Mouse (Mus musculus): ENCODE results near the gene Cyp8b1.

- TF ChIP-seq CTCF (IDR thresholded peaks at IDR 0.05) (no peak), EP300 (IDR thresholded peaks at IDR 0.05) (no peak)
Measured at GRCm38 (mm10) chr9:121937451-121937864, 21.4 kb upstream of the Cyp8b1 start.

Measured in lung, postnatal 0 days (tissue).